Mouse (Mus musculus) testis, adult 2 months (tissue): Measurements from ENCODE around the gene Paqr5. TPM values are rescaled to one million over a fixed set of nuclear protein-coding genes. Genes with fewer than 3 reads are reported as not detected.

ENCODE experiments used
- H3K27ac ChIP-seq: fragments of 200-500 bp; 2 replicates; pipeline ENCODE4 v1.5.1; 2012; ENCODE audit warnings: low read depth, low read length; ENCODE audit not compliant: control insufficient read depth, insufficient read depth
- H3K27me3 ChIP-seq: fragments of 200-500 bp; 2 replicates; pipeline ENCODE4 v1.6.1; 2012; ENCODE audit warnings: mild to moderate bottlenecking, low read length, moderate library complexity; ENCODE audit not compliant: control insufficient read depth, insufficient read depth
- H3K36me3 ChIP-seq: fragments of 200-500 bp; 2 replicates; pipeline ENCODE4 v1.6.1; 2012; ENCODE audit warnings: mild to moderate bottlenecking, low read length; ENCODE audit not compliant: control insufficient read depth, insufficient read depth
- H3K4me1 ChIP-seq: fragments of 200-500 bp; 2 replicates; pipeline ENCODE4 v1.6.1; 2012; ENCODE audit warnings: low read length; ENCODE audit not compliant: control insufficient read depth, insufficient read depth
- H3K4me3 ChIP-seq: fragments of 200-500 bp; 2 replicates; pipeline ENCODE4 v1.5.1; 2012; ENCODE audit warnings: low read depth, mild to moderate bottlenecking, low read length, moderate library complexity, mixed read lengths; ENCODE audit not compliant: control insufficient read depth
- CTCF ChIP-seq: fragments of 200-500 bp; IDR thresholded peaks from 2 replicates; pipeline ENCODE4 v1.5.1; 2012; ENCODE audit warnings: low read depth, mild to moderate bottlenecking, inconsistent platforms, low read length, moderate library complexity; ENCODE audit not compliant: control insufficient read depth, insufficient read depth, insufficient replicate concordance
- POLR2A ChIP-seq: fragments of 200-500 bp; IDR thresholded peaks from 2 replicates; pipeline ENCODE4 v1.6.1; 2012; ENCODE audit warnings: low read depth, mild to moderate bottlenecking, inconsistent platforms, low read length, moderate library complexity; ENCODE audit not compliant: control insufficient read depth
- polyA plus RNA-seq: library from polyadenylated mRNA; depleted of rRNA; stranded (reverse); fragments of >200 nt; gene quantifications from 2 replicates; pipeline ENCODE4 v1.2.3, GENCODE M21; 2012

The Paqr5 gene
- polyA plus RNA-seq, 1 experiment = 867 TPM

DNA sequence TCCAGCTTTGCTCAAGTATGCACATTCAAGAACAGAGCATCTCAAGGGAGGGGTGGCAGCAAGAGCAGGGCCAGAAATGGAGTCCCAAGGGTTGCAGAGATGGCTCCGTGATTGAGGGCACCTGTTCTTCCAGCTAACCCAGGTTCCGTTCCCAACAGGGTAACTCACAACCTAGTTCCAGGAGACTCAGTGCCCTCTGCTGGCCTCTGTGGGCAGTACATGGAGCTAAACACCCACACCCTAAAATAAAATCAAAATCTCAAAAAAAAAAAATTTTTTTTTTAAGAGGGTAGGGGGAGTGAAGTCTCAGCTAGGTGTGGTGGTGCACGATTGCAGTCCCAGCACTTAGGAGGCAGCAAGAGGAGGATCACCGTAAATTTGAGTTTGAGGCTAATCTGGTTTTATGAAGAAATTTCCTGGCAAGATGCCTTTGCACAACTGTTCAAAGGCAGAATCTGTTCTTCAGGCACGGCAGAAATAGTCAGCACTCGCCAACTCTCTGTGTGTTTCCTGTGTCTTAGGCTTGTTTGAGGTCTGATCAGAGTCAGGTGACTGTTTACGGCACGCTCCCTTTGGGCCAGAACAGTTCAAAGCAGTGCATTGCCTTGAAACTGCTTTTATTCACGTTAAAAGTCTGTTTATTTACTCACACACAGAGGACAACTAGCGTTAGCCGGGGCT, 41.3 kb downstream of the Paqr5 start:
- TF ChIP-seq CTCF = peak; percentile 47; the same call in 1 of the 2 replicates
- TF ChIP-seq POLR2A = no peak

DNA sequence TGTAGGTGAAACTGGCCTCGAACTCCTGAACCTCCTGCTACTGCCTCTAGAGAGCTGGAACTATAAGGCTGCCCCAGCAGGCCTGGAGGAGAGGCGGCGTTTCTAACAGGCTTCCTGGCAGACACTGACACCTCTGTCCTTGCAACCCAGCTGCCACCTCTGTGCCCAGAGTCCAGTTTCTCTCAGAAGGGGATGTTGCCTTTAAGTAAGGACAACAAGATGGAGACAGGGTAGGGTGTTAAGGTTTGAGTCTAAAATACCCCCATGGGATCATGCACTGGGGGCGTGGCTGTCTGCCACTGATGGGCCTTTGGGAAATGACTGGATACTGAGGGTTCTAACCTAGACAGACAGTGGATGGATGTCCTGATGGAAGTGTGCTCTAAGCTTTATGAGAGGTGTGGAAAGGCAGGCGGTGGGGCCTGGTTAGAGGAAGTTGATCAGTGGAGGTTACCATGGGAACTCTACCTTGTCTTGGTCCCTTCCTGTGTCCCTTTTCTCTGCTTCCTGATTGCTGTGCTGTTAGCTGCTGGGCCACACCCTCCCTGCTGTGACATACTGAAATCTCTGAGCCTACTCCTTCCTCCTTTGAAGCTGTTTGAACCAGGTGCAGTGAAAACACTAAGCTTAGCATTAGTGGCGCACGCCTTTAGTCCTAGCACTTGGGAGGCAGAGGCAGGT, 43.6 kb downstream of the Paqr5 start:
- TF ChIP-seq CTCF (no peak), POLR2A (no peak)

More for the DNA sequence above, 41.3 kb downstream of the Paqr5 start:
- Histone ChIP-seq H3K27me3 (no peaks in the 10 kb centered on the region), H3K4me1 (peaks cover 2% of the 10 kb centered on the region; the same call in 1 of the 2 replicates), H3K27ac (no peak overlapping the region), H3K36me3 (no peaks in the 10 kb centered on the region), H3K4me3 (no peak overlapping the region)

DNA sequence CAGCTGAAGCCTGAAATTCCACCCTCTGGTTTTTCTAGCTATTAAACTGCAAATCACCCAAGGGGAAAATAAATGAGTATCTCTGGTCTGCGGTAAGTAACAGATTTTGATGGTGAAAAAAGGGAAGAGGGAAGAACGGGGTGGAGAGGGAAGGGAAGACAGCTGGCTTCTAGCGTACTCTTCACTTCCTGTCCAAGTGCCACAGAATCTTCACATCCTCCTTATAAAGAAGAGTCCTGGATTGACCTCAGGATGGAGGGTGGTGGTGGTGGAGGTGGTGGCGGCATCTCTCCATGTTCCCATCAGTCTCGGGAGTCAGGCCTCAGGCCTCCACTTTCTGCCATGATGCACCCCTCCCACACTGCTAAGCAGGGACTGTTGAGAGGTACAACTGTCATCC, 44.8 kb downstream of the Paqr5 start:
- no peak for TF ChIP-seq CTCF
- TF ChIP-seq POLR2A = no peak
- Histone ChIP-seq H3K27me3 (no peaks in the 10 kb centered on the region), H3K27ac (no peak overlapping the region), H3K36me3 (no peaks in the 10 kb centered on the region), H3K4me3 (no peak overlapping the region), H3K4me1 (peaks cover 2% of the 10 kb centered on the region; the same call in 1 of the 2 replicates)

More for the DNA sequence above, 43.6 kb downstream of the Paqr5 start:
- peaks cover 2% of the 10 kb centered on the region; the same call in 1 of the 2 replicates for H3K4me1 ChIP-seq
- H3K4me3 ChIP-seq = no peak overlapping the region
- H3K27me3 ChIP-seq = no peaks in the 10 kb centered on the region
- no peaks in the 10 kb centered on the region for H3K36me3 ChIP-seq
- H3K27ac ChIP-seq = no peak overlapping the region

DNA sequence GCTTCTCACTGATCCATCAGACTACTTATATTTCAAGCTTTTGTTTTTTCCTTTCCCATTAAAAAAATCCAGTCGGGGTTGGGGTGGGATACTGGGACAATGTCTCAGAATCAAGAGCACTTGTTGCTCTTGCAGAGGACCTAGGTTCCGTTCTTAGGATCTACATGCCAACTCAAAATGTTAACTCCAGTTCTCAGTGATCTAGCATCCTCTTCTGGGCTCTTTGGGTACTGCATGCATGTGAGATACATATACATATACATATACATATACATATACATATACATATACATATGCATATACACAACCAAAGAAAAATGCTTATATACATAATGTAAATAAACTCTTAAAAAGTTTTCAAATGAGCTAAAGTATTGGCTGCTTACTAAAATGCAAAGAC, 46.7 kb downstream of the Paqr5 start:
- TF ChIP-seq CTCF = no peak
- TF ChIP-seq POLR2A = no peak
- Histone ChIP-seq H3K36me3 (no peaks in the 10 kb centered on the region), H3K27me3 (no peaks in the 10 kb centered on the region), H3K27ac (no peak overlapping the region), H3K4me1 (no peaks in the 10 kb centered on the region), H3K4me3 (no peak overlapping the region)

DNA sequence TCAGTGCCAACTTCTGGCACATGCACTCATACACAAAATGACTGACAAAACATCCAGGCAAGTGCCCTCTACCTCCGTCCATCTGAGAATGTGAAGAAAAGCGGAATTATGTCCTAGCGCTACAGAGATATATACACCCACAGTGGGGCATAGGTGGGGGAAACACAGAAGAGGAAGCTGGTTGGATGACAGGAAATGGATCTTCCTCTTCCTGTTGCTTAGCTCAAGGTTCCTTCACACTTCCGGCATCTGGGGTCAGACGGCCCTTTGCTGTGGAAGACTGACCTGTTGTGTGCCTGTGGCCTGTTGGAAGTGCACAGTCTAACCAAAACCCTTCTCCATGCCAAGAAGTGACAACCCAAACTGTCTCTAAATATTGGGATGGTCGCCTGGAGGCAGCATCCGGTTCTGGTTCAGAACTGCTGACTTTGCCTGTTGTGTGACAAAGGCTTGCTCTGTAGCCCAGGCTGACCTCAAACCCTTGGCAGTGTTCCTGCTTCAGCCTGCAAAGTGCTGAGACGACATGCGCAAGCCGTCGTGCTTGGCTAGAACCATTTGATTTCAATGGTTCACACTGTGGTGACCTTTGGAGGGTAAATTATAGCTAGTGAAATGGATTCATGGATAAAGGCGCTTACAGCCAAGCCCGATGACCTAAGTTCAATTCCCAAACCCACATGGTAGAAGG, 49.3 kb downstream of the Paqr5 start:
- no peaks in the 10 kb centered on the region for H3K27me3 ChIP-seq
- H3K4me3 ChIP-seq = peak overlapping the region; percentile 80
- no peak overlapping the region for H3K27ac ChIP-seq
- no peaks in the 10 kb centered on the region for H3K36me3 ChIP-seq
- no peak for TF ChIP-seq CTCF
- no peak for TF ChIP-seq POLR2A
- H3K4me1 ChIP-seq = no peaks in the 10 kb centered on the region; the same call in 1 of the 2 replicates

DNA sequence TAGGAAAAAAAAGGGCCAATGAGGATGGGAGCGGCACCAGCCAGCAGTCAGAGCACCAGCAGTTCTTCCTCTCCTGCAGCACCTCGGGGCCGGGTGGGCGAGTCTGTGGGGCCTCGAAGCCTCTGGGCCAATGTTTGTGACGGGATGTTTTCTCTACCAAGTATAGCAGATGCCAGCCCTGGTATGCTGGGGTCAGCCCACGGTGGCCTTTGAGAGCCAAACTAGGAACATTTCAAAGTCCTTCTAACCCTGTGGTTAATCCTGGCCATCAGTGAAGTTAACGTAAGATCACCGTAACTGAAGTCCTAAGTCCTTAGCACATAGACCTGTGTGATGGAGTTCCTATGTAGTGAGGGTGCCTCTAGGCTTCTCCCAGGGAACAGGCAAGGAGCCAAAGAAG, 54.6 kb downstream of the Paqr5 start:
- no peak overlapping the region for H3K4me3 ChIP-seq
- H3K4me1 ChIP-seq = no peaks in the 10 kb centered on the region; the same call in 1 of the 2 replicates
- TF ChIP-seq CTCF (no peak), POLR2A (no peak)
- no peaks in the 10 kb centered on the region for H3K36me3 ChIP-seq
- H3K27me3 ChIP-seq = no peaks in the 10 kb centered on the region
- H3K27ac ChIP-seq = no peak overlapping the region

DNA sequence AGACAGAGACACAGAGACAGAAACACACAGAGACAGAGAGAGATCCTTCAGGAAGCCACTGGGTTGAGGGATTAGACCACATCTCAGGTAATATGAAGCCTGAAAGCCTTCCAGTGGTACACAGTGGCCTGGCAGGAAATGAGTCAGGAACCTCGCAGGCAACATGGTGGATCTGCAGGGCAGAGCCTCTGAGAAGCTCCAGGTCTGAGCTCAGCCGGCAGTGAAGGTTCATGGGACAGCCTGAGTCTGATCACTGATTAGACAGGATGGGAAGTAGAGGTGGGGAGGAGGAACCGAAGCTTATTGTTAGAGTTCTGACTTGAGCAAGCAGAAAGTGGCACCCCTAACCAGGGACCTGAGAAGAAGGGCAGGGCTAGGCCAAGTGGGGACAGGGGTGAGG, 55.6 kb downstream of the Paqr5 start:
- Histone ChIP-seq H3K36me3 (no peaks in the 10 kb centered on the region), H3K27ac (no peak overlapping the region), H3K4me1 (no peaks in the 10 kb centered on the region; the same call in 1 of the 2 replicates), H3K4me3 (no peak overlapping the region), H3K27me3 (no peaks in the 10 kb centered on the region)
- no peak for TF ChIP-seq POLR2A
- no peak for TF ChIP-seq CTCF
